Mouse (Mus musculus) thymus, adult 2 months (tissue): ENCODE measurements around the gene Zfp777.

ENCODE experiments used
- CTCF ChIP-seq: fragments of 200-500 bp; IDR thresholded peaks from 2 replicates; pipeline ENCODE4 v1.5.1; 2012; ENCODE audit warnings: mild to moderate bottlenecking, control low read depth, low read length, moderate library complexity, borderline replicate concordance; ENCODE audit not compliant: control insufficient read depth, poor library complexity, insufficient read depth; ENCODE audit errors: extremely low read depth
- POLR2A ChIP-seq: fragments of 200-500 bp; IDR thresholded peaks from 2 replicates; pipeline ENCODE4 v1.6.1; 2012; ENCODE audit warnings: mild to moderate bottlenecking, low read length, control low read depth, moderate library complexity; ENCODE audit not compliant: control insufficient read depth, poor library complexity, insufficient read depth; ENCODE audit errors: extremely low read depth

- TF ChIP-seq POLR2A (no peak), CTCF (no peak)
Observed at GRCm38 (mm10) chr6:48052136-48052535, 3.4 kb upstream of the Zfp777 start.
